Mouse (Mus musculus) midbrain, embryonic 13.5 days (tissue): ENCODE measurements around the gene Polr2b. TPM values are rescaled to one million over a fixed set of nuclear protein-coding genes. Genes with fewer than 3 reads are reported as not detected.

Experiments
- ATAC-seq: fragments of 200-750 bp; cut with Nextera tagmentation; 2 replicates; pipeline ENCODE4 v1.8.0; 2017; ENCODE audit warnings: mild to moderate bottlenecking, moderate TSS enrichment, moderate library complexity
- H3K27ac ChIP-seq: fragments of 300-500 bp; sonication (generic); 2 replicates; pipeline ENCODE4 v1.5.1; 2015; ENCODE audit warnings: inconsistent platforms, mild to moderate bottlenecking, moderate library complexity
- H3K27me3 ChIP-seq: fragments of 300-500 bp; sonication (generic); 2 replicates; pipeline ENCODE4 v1.6.1; 2015; ENCODE audit warnings: mild to moderate bottlenecking, inconsistent platforms
- H3K36me3 ChIP-seq: fragments of 300-500 bp; sonication (generic); 2 replicates; pipeline ENCODE4 v1.6.1; 2015; ENCODE audit warnings: mild to moderate bottlenecking, inconsistent platforms
- H3K4me1 ChIP-seq: fragments of 300-500 bp; sonication (generic); replicated peaks from 2 replicates; pipeline ENCODE4 v1.6.1; 2015; ENCODE audit warnings: inconsistent platforms
- H3K4me2 ChIP-seq: fragments of 300-500 bp; sonication (generic); replicated peaks from 2 replicates; pipeline ENCODE4 v1.6.1; 2015; ENCODE audit warnings: moderate library complexity, mild to moderate bottlenecking, inconsistent platforms
- H3K4me3 ChIP-seq: fragments of 300-500 bp; sonication (generic); replicated peaks from 2 replicates; pipeline ENCODE4 v1.5.1; 2015; ENCODE audit warnings: mild to moderate bottlenecking, inconsistent platforms
- H3K9ac ChIP-seq: fragments of 300-500 bp; sonication (generic); replicated peaks from 2 replicates; pipeline ENCODE4 v1.6.1; 2015; ENCODE audit warnings: mild to moderate bottlenecking, inconsistent platforms
- H3K9me3 ChIP-seq: fragments of 300-500 bp; sonication (generic); 2 replicates; pipeline ENCODE4 v1.6.1; 2016; ENCODE audit warnings: mild to moderate bottlenecking, inconsistent platforms
- WGBS: fragments of 180-500 bp; shearing (Covaris S2); methylation state at CpG from one replicate; pipeline ENCODE4 v1.1.7; 2015; 5-methylcytosine and 5-hydroxymethylcytosine counted together
- polyA plus RNA-seq: library from polyadenylated mRNA; unstranded; fragments of >200 nt; fragmentation: Nextera tagmentation; extraction: Ambion mirVana; gene quantifications from 2 replicates; pipeline ENCODE4 v1.2.1, GENCODE M21; 2015

The Polr2b gene
- polyA plus RNA-seq, 1 experiment from 2014 or later = 75.7 TPM

DNA sequence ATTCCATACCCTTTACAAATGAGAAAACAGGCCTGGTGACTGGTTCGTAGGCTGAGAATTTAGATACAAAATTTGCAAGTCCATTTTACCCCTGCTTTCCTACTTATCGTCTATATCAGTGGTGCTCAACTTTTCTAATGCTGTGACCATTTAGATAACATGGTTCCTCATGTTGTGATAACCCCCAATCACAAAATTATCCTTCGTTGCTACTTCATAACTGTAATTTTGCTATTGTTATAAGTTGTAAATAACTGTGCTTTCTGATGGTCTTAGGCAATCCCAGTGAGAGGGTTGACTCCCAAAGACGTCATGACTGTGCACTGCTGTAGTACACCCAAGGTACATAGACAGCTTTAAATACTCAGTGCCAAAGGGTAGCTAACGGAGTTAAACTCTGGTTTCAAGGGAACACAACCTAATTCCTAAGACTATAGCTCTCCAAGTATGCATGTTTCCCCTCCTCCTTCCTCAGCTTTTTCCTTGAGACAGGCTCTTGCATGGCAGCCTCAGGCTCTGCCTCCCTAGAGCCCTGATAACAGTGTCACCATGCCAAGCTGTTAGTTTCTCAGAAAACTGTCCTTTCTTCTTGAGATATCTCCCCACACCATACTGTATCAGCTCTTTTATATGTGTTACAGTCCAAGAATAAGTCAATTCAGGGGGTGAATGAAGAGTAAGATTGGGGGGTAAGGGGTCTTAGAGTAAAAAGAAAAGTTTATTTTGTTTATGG lies 2.0 kb upstream of the Polr2b start:
- Histone ChIP-seq H3K9ac (peak overlapping the region; percentile 91), H3K4me1 (peaks cover 33% of the 10 kb centered on the region), H3K4me2 (peak overlapping the region; percentile 100), H3K36me3 (peaks cover 36% of the 10 kb centered on the region), H3K4me3 (peak overlapping the region; percentile 95), H3K27ac (no peak overlapping the region), H3K9me3 (no peaks in the 10 kb centered on the region), H3K27me3 (no peaks in the 10 kb centered on the region)
- WGBS = 85% methylated on average over 5 of the region's 5 CpGs
- no peak for ATAC-seq

DNA sequence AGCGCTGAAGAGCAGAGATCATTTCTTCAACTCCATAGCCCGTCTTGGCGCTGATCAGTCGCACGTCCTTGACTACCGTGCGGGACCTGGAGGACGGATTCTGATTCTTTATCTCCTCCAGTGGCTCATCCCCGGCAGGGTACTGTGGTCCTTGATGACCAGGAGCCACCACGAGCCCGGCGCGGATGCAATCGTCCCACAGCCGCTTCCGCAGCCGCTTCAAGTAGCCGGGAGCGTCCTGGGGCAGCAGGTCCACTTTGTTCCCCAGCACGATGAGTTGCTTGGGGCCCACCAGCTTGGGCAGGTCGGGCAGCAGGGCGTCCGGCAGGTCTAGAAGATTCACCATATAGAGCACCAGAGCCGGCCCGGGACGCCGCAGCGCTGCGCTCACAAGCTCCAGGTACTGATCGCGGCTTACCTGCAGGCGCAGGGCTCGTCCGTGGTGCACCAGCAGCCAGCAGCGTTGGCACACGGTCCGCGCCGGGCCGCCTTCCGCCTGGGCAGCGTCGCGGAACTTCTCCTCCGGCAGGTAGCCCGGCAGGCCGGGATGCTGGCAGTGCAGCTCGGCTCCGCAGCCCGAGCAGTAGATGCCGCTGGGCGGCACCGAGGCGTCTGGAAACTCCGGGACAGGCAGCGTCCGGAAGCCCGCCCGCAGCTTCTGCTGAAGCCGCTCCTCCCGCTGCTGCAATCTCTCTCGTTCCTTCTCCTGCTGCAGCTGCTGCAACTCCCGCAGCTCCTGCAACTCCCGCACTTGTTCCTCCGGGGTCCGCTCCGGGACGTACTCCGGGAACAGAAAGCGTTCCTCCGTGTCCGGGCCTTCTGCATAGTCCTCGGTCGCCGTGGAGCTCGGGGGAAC lies 668 bp upstream of the Polr2b start:
- Histone ChIP-seq H3K27me3 (no peaks in the 10 kb centered on the region), H3K9ac (peak overlapping the region; percentile 91), H3K4me1 (peaks cover 33% of the 10 kb centered on the region), H3K9me3 (no peaks in the 10 kb centered on the region), H3K36me3 (peaks cover 41% of the 10 kb centered on the region), H3K4me2 (peak overlapping the region; percentile 100), H3K27ac (peak overlapping the region; percentile 93), H3K4me3 (peak overlapping the region; percentile 95)
- WGBS = under 1% methylated on average over 71 of the region's 76 CpGs
- ATAC-seq = peak; percentile 34

DNA sequence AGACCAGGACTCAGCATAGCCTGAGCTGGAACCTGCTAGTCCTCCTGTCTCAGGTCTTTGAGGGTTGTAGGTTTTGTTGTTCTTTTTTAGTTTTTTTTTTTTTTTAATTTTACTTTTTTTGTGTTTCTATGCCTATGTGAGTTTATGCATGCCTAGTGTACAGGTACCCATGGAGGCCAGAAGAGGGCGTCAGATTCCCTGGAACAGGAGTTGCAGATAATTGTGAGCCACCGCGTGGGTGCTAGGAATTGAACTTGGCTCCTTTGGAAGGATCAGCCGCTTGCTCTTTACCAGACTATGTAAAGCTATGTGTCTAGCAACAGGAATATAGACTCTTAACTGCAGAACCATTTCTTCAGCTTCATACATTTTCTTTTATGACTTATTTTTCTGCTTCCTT lies 4.3 kb downstream of the Polr2b start:
- H3K27me3 ChIP-seq = no peaks in the 10 kb centered on the region
- no peaks in the 10 kb centered on the region for H3K9me3 ChIP-seq
- peaks cover 15% of the 10 kb centered on the region for H3K4me1 ChIP-seq
- ATAC-seq = no peak
- H3K36me3 ChIP-seq = peaks cover 56% of the 10 kb centered on the region
- H3K9ac ChIP-seq = no peak overlapping the region
- no peak overlapping the region for H3K27ac ChIP-seq
- WGBS = 93% methylated on average over 4 of the region's 4 CpGs
- no peak overlapping the region for H3K4me3 ChIP-seq
- H3K4me2 ChIP-seq = no peak overlapping the region

DNA sequence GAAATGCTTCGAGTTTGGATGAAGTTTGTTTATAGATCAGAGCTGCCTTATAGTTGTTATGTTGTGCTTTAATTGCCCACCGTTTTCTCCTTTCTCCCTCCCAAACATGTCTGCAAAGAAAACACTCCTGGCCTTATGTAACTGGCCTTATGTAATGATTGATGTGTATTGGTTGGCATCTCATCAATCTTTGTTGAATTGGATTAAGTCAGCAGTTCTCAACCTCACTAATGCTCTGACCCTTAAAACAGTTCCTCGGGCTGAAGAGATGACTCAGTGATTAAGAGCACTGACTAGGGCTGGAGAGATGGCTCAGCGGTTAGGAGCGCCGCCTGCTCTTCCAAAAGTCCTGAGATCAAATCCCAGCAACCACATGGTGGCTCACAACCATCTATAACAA lies 5.0 kb downstream of the Polr2b start:
- no peaks in the 10 kb centered on the region for H3K27me3 ChIP-seq
- H3K9ac ChIP-seq = no peak overlapping the region
- H3K4me1 ChIP-seq = peaks cover 15% of the 10 kb centered on the region
- ATAC-seq = no peak
- H3K27ac ChIP-seq = no peak overlapping the region
- peaks cover 60% of the 10 kb centered on the region for H3K36me3 ChIP-seq
- H3K4me3 ChIP-seq = no peak overlapping the region
- 97% methylated on average over 6 of the region's 6 CpGs for WGBS
- no peak overlapping the region for H3K4me2 ChIP-seq
- H3K9me3 ChIP-seq = no peaks in the 10 kb centered on the region

DNA sequence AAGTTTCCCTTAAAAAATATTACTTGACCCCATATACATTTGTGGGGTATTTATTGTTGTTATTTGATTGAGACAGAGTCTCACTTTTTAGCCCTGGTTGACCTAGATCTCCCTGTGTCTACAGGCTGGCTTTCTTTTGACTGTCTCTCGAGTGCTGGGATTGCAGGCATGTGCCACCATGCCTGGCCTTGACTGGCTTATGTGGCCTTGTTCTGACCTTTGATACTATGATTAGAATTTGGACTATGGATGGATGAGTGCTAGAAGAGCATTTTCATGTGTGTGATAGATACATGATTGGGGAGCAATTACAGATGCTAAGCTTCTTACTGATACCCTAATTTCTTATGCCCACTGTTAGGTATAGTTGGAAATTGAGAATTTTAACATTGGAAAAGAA lies 15.0 kb downstream of the Polr2b start:
- no peak overlapping the region for H3K9ac ChIP-seq
- H3K4me3 ChIP-seq = no peak overlapping the region
- no peak for ATAC-seq
- WGBS = 89% methylated on average over 1 of the region's 1 CpGs
- no peaks in the 10 kb centered on the region for H3K4me1 ChIP-seq
- H3K36me3 ChIP-seq = peaks cover 91% of the 10 kb centered on the region
- no peak overlapping the region for H3K4me2 ChIP-seq
- no peaks in the 10 kb centered on the region for H3K27me3 ChIP-seq
- H3K27ac ChIP-seq = no peak overlapping the region
- no peaks in the 10 kb centered on the region for H3K9me3 ChIP-seq

DNA sequence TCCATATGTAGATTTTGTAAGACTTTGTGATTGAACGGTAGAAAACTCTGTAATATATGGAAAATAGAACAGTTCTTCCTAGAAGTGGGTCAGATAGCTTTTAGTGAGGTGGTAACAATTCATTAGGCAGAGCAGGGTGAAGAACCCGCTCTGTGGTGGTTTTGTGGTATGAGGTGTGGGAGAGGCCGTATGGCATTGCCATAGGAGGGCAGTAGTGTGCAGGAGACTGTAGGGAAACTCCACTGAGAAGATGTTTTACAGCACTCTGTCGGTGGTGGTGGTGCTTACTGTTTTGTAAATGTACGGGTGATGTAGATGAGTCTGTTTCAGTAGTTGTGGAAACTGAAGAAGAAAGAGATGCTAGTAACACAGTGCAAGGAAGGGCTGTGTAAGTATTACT lies 20.2 kb downstream of the Polr2b start:
- Histone ChIP-seq H3K36me3 (peaks cover 86% of the 10 kb centered on the region), H3K4me2 (no peak overlapping the region), H3K9me3 (no peaks in the 10 kb centered on the region), H3K27me3 (no peaks in the 10 kb centered on the region), H3K4me3 (no peak overlapping the region), H3K27ac (no peak overlapping the region), H3K9ac (no peak overlapping the region), H3K4me1 (no peaks in the 10 kb centered on the region)
- no peak for ATAC-seq
- WGBS = 79% methylated on average over 5 of the region's 5 CpGs

DNA sequence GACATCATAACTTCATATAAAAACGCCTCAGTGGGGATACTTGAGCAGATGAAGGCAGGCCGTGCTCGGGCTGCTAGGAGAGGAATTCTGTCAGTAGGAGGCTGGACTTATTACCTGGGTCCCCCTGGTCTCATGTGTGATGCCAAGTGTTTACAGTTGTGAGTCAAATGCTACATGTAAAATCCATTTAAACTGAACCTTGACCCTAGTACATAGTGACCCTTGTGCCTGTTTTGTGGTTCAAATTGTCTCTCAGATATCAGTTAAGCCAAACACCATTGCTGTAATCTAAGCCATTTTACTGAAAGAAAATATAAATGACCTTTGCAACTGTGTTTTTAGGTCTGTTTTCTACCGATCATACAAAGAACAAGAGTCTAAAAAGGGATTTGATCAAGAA lies 30.1 kb downstream of the Polr2b start:
- no peaks in the 10 kb centered on the region for H3K4me1 ChIP-seq
- H3K4me3 ChIP-seq = no peak overlapping the region
- no peak overlapping the region for H3K4me2 ChIP-seq
- no peak for ATAC-seq
- H3K9me3 ChIP-seq = no peaks in the 10 kb centered on the region
- no peak overlapping the region for H3K9ac ChIP-seq
- H3K36me3 ChIP-seq = peaks cover 91% of the 10 kb centered on the region
- no peak overlapping the region for H3K27ac ChIP-seq
- 89% methylated on average over 4 of the region's 4 CpGs for WGBS
- H3K27me3 ChIP-seq = no peaks in the 10 kb centered on the region

DNA sequence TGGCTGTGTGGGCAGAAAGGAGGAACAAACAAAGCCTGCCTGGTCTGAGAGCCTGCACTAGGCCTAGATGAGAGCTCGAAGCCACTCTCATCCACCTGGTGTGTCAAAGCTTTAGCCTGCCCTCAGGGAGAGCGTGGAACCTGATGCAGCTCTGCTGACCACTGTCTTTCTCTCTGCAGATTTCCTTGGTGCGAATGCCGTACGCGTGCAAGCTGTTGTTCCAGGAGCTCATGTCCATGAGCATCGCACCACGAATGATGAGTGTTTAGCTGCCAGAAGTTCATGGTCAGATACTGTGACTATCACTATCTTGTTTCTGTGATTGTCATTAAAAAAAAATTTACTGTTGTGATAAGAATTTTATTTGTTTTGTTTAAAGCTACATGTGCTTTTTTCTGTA lies 39.0 kb downstream of the Polr2b start:
- WGBS = 96% methylated on average over 8 of the region's 8 CpGs
- Histone ChIP-seq H3K9me3 (no peaks in the 10 kb centered on the region), H3K4me2 (no peak overlapping the region), H3K27ac (no peak overlapping the region), H3K4me1 (no peaks in the 10 kb centered on the region), H3K4me3 (no peak overlapping the region), H3K36me3 (peaks cover 64% of the 10 kb centered on the region), H3K27me3 (0 out of 2 replicates have a peak, but pooled peaks cover 2% of the 10 kb centered on the region), H3K9ac (no peak overlapping the region)
- no peak for ATAC-seq

DNA sequence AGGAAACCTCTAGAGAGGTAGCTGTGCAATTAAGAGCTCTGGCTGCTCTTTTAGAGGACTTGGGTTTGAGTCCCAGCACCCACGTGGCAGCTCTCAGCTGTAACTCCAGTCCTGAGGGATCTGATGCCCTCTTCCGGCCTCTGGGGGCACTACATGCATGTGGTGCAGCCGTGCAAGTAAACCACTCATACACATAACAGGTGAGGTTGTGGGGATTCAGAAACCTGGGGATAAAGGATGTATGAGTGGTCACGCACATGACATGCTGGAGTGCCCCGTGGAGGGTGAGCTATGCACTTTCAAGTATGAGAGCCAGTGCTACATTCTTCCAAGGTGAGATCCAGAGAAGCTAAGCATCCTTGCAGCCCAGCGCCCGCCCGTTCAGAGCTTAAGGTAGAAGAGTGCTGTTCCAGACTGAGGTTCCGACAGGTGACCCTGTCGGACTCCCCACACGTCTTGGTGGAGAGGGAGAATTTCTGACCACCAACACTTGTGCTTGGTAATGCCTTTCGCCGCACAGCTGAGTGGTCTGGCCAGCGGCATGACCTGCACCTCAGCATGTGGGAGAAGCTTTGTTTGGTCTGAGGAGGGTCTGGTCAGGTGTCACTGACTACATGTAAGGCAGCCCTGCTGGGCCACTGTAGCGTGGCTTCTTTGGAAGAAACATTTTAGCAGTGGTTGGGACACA lies 40.2 kb downstream of the Polr2b start:
- no peak overlapping the region for H3K4me2 ChIP-seq
- peaks cover 8% of the 10 kb centered on the region for H3K4me1 ChIP-seq
- no peaks in the 10 kb centered on the region for H3K9me3 ChIP-seq
- ATAC-seq = no peak; the same call in 1 of the 2 replicates
- peaks cover 5% of the 10 kb centered on the region for H3K27me3 ChIP-seq
- 94% methylated on average over 15 of the region's 15 CpGs for WGBS
- no peak overlapping the region for H3K27ac ChIP-seq
- H3K9ac ChIP-seq = no peak overlapping the region
- no peak overlapping the region for H3K4me3 ChIP-seq
- H3K36me3 ChIP-seq = peaks cover 54% of the 10 kb centered on the region

DNA sequence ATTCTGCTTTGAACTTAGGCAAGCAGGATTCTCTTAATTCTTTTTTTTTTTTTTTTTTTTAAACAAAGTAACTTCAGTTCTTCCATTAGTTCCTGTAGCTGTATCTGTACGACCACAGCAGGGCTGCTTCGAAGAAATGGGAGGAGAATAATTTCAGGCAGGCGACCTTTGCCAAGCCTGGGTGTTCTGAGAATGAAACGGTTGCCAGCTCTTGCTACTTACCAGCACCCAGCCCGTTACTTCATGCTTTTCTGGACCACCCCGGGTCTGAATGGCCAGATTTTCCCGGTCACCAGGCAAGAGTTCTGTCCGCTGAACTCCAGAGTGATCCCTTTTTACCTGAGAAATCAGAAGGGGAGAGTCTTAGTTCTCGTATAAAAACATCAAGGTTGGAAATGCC lies 41.7 kb downstream of the Polr2b start:
- peaks cover 8% of the 10 kb centered on the region for H3K4me1 ChIP-seq
- ATAC-seq = no peak
- no peak overlapping the region for H3K27ac ChIP-seq
- H3K4me3 ChIP-seq = no peak overlapping the region
- H3K9me3 ChIP-seq = no peaks in the 10 kb centered on the region
- H3K36me3 ChIP-seq = peaks cover 40% of the 10 kb centered on the region
- WGBS = 76% methylated on average over 9 of the region's 9 CpGs
- H3K27me3 ChIP-seq = peaks cover 17% of the 10 kb centered on the region
- no peak overlapping the region for H3K9ac ChIP-seq
- no peak overlapping the region for H3K4me2 ChIP-seq

DNA sequence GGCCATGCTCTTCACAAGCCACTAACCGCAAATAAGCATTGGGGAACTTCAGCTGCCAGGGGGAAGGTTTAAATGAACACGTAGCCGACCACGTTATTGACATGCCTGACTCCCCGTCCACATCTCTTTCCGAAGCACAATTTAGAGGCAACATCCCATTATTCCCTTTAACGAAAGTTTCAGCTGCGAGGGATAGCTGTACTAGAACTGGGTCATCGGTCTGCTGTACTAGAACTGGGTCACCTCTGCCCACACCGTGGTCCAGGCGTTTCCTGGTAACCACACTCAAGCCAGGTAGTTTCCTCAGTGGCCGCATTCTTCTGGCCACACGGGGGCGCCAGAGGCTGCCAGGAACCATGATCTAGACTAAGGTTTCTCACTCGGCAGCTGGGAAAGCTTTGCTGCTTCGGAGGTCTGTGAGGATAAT lies 44.4 kb downstream of the Polr2b start:
- Histone ChIP-seq H3K27me3 (peaks cover 25% of the 10 kb centered on the region), H3K4me3 (peak overlapping the region; percentile 19; the same call in 1 of the 2 replicates), H3K9me3 (no peaks in the 10 kb centered on the region), H3K4me1 (peaks cover 19% of the 10 kb centered on the region), H3K4me2 (peak overlapping the region; percentile 48), H3K36me3 (peaks cover 13% of the 10 kb centered on the region), H3K27ac (no peak overlapping the region), H3K9ac (0 out of 2 replicates have a peak overlapping the region, but pooled peaks have one; percentile 45)
- WGBS = 10% methylated on average over 16 of the region's 16 CpGs
- ATAC-seq = peak; percentile 64
